Mouse (Mus musculus) thymus, adult 2 months (tissue): ENCODE measurements around the gene Serinc3.

ENCODE experiments used
- CTCF ChIP-seq: fragments of 200-500 bp; IDR thresholded peaks from 2 replicates; pipeline ENCODE4 v1.5.1; 2012; ENCODE audit warnings: mild to moderate bottlenecking, control low read depth, low read length, moderate library complexity, borderline replicate concordance; ENCODE audit not compliant: control insufficient read depth, poor library complexity, insufficient read depth; ENCODE audit errors: extremely low read depth
- POLR2A ChIP-seq: fragments of 200-500 bp; IDR thresholded peaks from 2 replicates; pipeline ENCODE4 v1.6.1; 2012; ENCODE audit warnings: mild to moderate bottlenecking, low read length, control low read depth, moderate library complexity; ENCODE audit not compliant: control insufficient read depth, poor library complexity, insufficient read depth; ENCODE audit errors: extremely low read depth

- TF ChIP-seq CTCF (no peak), POLR2A (no peak)
Measured at GRCm38 (mm10) chr2:163686886-163687285, 42.0 kb upstream of the Serinc3 start.
